In genomic region chr9:48675151-48675790, GRCm38 (mm10) we compare ENCODE assay signal across 9 mouse cellular contexts.
DNase-seq lines count a peak whose midpoint lies in the region; ATAC-seq and TF ChIP-seq lines count a peak whose summit lies in the region.
"Had no signal": no experiment of that assay in that cellular context is flagged by ENCODE, and none has a peak within 500 bp of the region (broad histone marks: within the 10 kb centered on the region; RNA-seq: fewer than 3 reads in every experiment).

No protein-coding gene starts in this region.

- TF ChIP-seq CTCF in kidney, postnatal 0 days (IDR thresholded peaks at IDR 0.05; ENCODE audit: low read depth): no peak

- H3K36me3 ChIP-seq in neural tube, embryonic 15.5 days: no peaks in the 10 kb centered on the region
- no peaks in the 10 kb centered on the region for H3K36me3 ChIP-seq in kidney, postnatal 0 days (ENCODE audit: insufficient read depth, low read length)
- H3K36me3 ChIP-seq in midbrain, embryonic 14.5 days (ENCODE audit: control insufficient read depth, insufficient read depth, low read length): no peaks in the 10 kb centered on the region
- H3K36me3 ChIP-seq: lung, embryonic 15.5 days had no signal

- no peak overlapping the region for H3K4me2 ChIP-seq in neural tube, embryonic 15.5 days
- no peak overlapping the region for H3K4me2 ChIP-seq in kidney, postnatal 0 days (ENCODE audit: low read length)
- no peak overlapping the region for H3K4me2 ChIP-seq in midbrain, embryonic 14.5 days (ENCODE audit: low read length)
- H3K4me2 ChIP-seq: lung, embryonic 15.5 days had no signal

- peaks cover 16% of the 10 kb centered on the region for H3K27me3 ChIP-seq in neural tube, embryonic 15.5 days (replicated peaks)
- H3K27me3 ChIP-seq in kidney, postnatal 0 days (ENCODE audit: insufficient read depth, low read length): no peaks in the 10 kb centered on the region
- H3K27me3 ChIP-seq in midbrain, embryonic 14.5 days (ENCODE audit: control insufficient read depth, insufficient read depth, low read length): no peaks in the 10 kb centered on the region
- H3K27me3 ChIP-seq: lung, embryonic 15.5 days had no signal

- H3K9me3 ChIP-seq in neural tube, embryonic 15.5 days (replicated peaks): no peaks in the 10 kb centered on the region
- no peaks in the 10 kb centered on the region for H3K9me3 ChIP-seq in kidney, postnatal 0 days (replicated peaks; ENCODE audit: low read length)
- no peaks in the 10 kb centered on the region for H3K9me3 ChIP-seq in midbrain, embryonic 14.5 days (ENCODE audit: control insufficient read depth, low read length)
- H3K9me3 ChIP-seq: lung, embryonic 15.5 days had no signal

- no peak overlapping the region for H3K27ac ChIP-seq in neural tube, embryonic 15.5 days (replicated peaks)
- no peak overlapping the region for H3K27ac ChIP-seq in kidney, postnatal 0 days
- H3K27ac ChIP-seq in midbrain, embryonic 14.5 days (replicated peaks; ENCODE audit: low read depth, low read length): no peak overlapping the region
- H3K27ac ChIP-seq: lung, embryonic 15.5 days had no signal

- WGBS in neural tube, embryonic 15.5 days: 10% methylated on average over 11 of the region's 11 CpGs
- 20% methylated on average over 11 of the region's 11 CpGs for WGBS in kidney, postnatal 0 days
- WGBS in midbrain, embryonic 14.5 days: 9% methylated on average over 11 of the region's 11 CpGs

- peaks cover 55% of the 10 kb centered on the region for H3K4me1 ChIP-seq in neural tube, embryonic 15.5 days
- H3K4me1 ChIP-seq in kidney, postnatal 0 days (replicated peaks; ENCODE audit: insufficient read depth, low read length): peaks cover 15% of the 10 kb centered on the region
- peaks cover 63% of the 10 kb centered on the region for H3K4me1 ChIP-seq in midbrain, embryonic 14.5 days (ENCODE audit: control insufficient read depth, insufficient read depth, low read length)

- no peak for ATAC-seq in cerebellum, adult (ENCODE audit: insufficient number of reproducible peaks, low FRiP score, low TSS enrichment)
- ATAC-seq in neural tube, embryonic 15.5 days (ENCODE audit: low FRiP score): no peak
- ATAC-seq in kidney, postnatal 0 days (replicated peaks; ENCODE audit: low FRiP score, low read depth): peak; percentile 59
- peak; percentile 66; the same call in 1 of the 2 replicates for ATAC-seq in midbrain, embryonic 14.5 days (ENCODE audit: low FRiP score, low TSS enrichment)
- ATAC-seq in activated CD4-positive, CD25-positive, alpha-beta regulatory T cell, adult 4 months: no peak

- no peak overlapping the region for H3K9ac ChIP-seq in neural tube, embryonic 15.5 days (replicated peaks)
- H3K9ac ChIP-seq in kidney, postnatal 0 days (ENCODE audit: low read depth, low read length): no peak overlapping the region
- no peak overlapping the region for H3K9ac ChIP-seq in midbrain, embryonic 14.5 days (replicated peaks; ENCODE audit: low read length)
- H3K9ac ChIP-seq: lung, embryonic 15.5 days had no signal

- peak; percentile 25 for DNase-seq in cerebellum, adult 9-11 months
- peak; percentile 85 for DNase-seq in neural tube, embryonic 10.5 days (ENCODE audit: extremely low spot score, low spot score)
- DNase-seq in kidney, postnatal 0 days (ENCODE audit: low spot score): peak; percentile 74
- no peak for DNase-seq in midbrain, embryonic 14.5 days
- no peak for DNase-seq in urinary bladder, postnatal 36 days (ENCODE audit: low spot score in 2 of 2)

- H3K4me3 ChIP-seq in neural tube, embryonic 15.5 days (replicated peaks): no peak overlapping the region
- H3K4me3 ChIP-seq in kidney, postnatal 0 days (replicated peaks; ENCODE audit: low read depth, low read length): no peak overlapping the region
- H3K4me3 ChIP-seq in midbrain, embryonic 14.5 days (replicated peaks; ENCODE audit: low read depth, low read length): no peak overlapping the region
- H3K4me3 ChIP-seq: lung, embryonic 15.5 days had no signal

Comparison
In these comparisons a context has a peak if more than half of its experiments do, and no peak if none do; other contexts are left out.
1. DNase-seq: peak in cerebellum, adult 9-11 months (single experiment), neural tube, embryonic 10.5 days (single experiment) and kidney, postnatal 0 days (single experiment); none in midbrain, embryonic 14.5 days (single experiment) and urinary bladder, postnatal 36 days (0 of 2).
2. ATAC-seq: peak in kidney, postnatal 0 days (single experiment) and midbrain, embryonic 14.5 days (single experiment); none in cerebellum, adult (single experiment), neural tube, embryonic 15.5 days (single experiment) and activated CD4-positive, CD25-positive, alpha-beta regulatory T cell, adult 4 months (single experiment).